9 mouse cellular contexts compared by ENCODE assay signal in genomic region chr1:195033941-195034340, GRCm38 (mm10). TPM values are rescaled to one million over a fixed set of nuclear protein-coding genes. Genes with fewer than 3 reads are reported as not detected.
DNase-seq lines count a peak whose midpoint lies in the region; ATAC-seq and TF ChIP-seq lines count a peak whose summit lies in the region.
"Had no signal": no experiment of that assay in that cellular context is flagged by ENCODE, and none has a peak within 500 bp of the region (broad histone marks: within the 10 kb centered on the region; RNA-seq: fewer than 3 reads in every experiment).

No protein-coding gene starts in this region.

- no peak for TF ChIP-seq CTCF in brain, embryonic 14.5 days (IDR thresholded peaks at IDR 0.05; ENCODE audit: borderline replicate concordance, extremely low read depth, insufficient read depth, insufficient read length)

- no peak for DNase-seq in frontal cortex, postnatal 10 days (ENCODE audit: low spot score in 2 of 2)
- no peak for DNase-seq in ES-E14 (ENCODE audit: low read depth, low spot score)
- peak; percentile 13 for DNase-seq in brain, embryonic 14.5 days (ENCODE audit: low read depth)
- DNase-seq in liver, embryonic 11.5 days (ENCODE audit: low spot score), result no peak
- no peak for DNase-seq in midbrain, embryonic 14.5 days
- no peak for DNase-seq in spleen, adult 12 weeks (ENCODE audit: low spot score)

- H3K9me3 ChIP-seq in ES-E14 (ENCODE audit: control insufficient read depth, insufficient read depth, low read depth, low read length), result no peaks in the 10 kb centered on the region
- no peaks in the 10 kb centered on the region for H3K9me3 ChIP-seq in heart, embryonic 12.5 days (replicated peaks)
- H3K9me3 ChIP-seq in liver, embryonic 11.5 days (ENCODE audit: control insufficient read depth, low read length), result no peaks in the 10 kb centered on the region
- H3K9me3 ChIP-seq in midbrain, embryonic 14.5 days (ENCODE audit: control insufficient read depth, low read length), result no peaks in the 10 kb centered on the region
- H3K9me3 ChIP-seq: limb, embryonic 13.5 days had no signal

- H3K9ac ChIP-seq in ES-E14 (ENCODE audit: insufficient read depth, low read depth, low read length, poor library complexity, severe bottlenecking), result no peak overlapping the region
- H3K9ac ChIP-seq in heart, embryonic 12.5 days, result no peak overlapping the region
- no peak overlapping the region for H3K9ac ChIP-seq in liver, embryonic 11.5 days (ENCODE audit: low read depth, low read length)
- no peak overlapping the region for H3K9ac ChIP-seq in midbrain, embryonic 14.5 days (replicated peaks; ENCODE audit: low read length)
- H3K9ac ChIP-seq: limb, embryonic 13.5 days had no signal

- no peaks in the 10 kb centered on the region for H3K27me3 ChIP-seq in heart, embryonic 12.5 days (replicated peaks)
- no peaks in the 10 kb centered on the region for H3K27me3 ChIP-seq in liver, embryonic 11.5 days (replicated peaks; ENCODE audit: control insufficient read depth, insufficient read depth, low read length)
- no peaks in the 10 kb centered on the region for H3K27me3 ChIP-seq in midbrain, embryonic 14.5 days (ENCODE audit: control insufficient read depth, insufficient read depth, low read length)
- H3K27me3 ChIP-seq: limb, embryonic 13.5 days had no signal

- H3K27ac ChIP-seq in ES-E14 (ENCODE audit: insufficient read depth, low read depth, low read length, poor library complexity, severe bottlenecking), result no peak overlapping the region
- no peak overlapping the region for H3K27ac ChIP-seq in heart, embryonic 12.5 days (ENCODE audit: poor library complexity, severe bottlenecking)
- H3K27ac ChIP-seq in liver, embryonic 11.5 days (ENCODE audit: low read depth, low read length), result no peak overlapping the region
- H3K27ac ChIP-seq in midbrain, embryonic 14.5 days (replicated peaks; ENCODE audit: low read depth, low read length), result no peak overlapping the region
- H3K27ac ChIP-seq: limb, embryonic 13.5 days had no signal

- H3K4me2 ChIP-seq in heart, embryonic 12.5 days, result no peak overlapping the region
- H3K4me2 ChIP-seq in liver, embryonic 11.5 days, result no peak overlapping the region
- no peak overlapping the region for H3K4me2 ChIP-seq in midbrain, embryonic 14.5 days (ENCODE audit: low read length)
- H3K4me2 ChIP-seq: limb, embryonic 13.5 days had no signal

- no peak for TF ChIP-seq POLR2A in brain, embryonic 14.5 days (IDR thresholded peaks at IDR 0.05; ENCODE audit: borderline replicate concordance, extremely low read depth, insufficient read depth, insufficient read length, poor library complexity, severe bottlenecking)

- in situ Hi-C loops in ES-E14 (cut with MboI; ENCODE audit: low sequenced_read_pairs in 2 of 2, unreplicated experiment in 2 of 2), result no loop called here

- 33% methylated on average over 1 of the region's 1 CpGs for WGBS in heart, embryonic 12.5 days
- 66% methylated on average over 1 of the region's 1 CpGs for WGBS in liver, embryonic 11.5 days
- 80% methylated on average over 1 of the region's 1 CpGs for WGBS in midbrain, embryonic 14.5 days

- peaks cover 0 to 2% of the 10 kb centered on the region in 2 experiments; a peak in 1 of 4 replicates for H3K4me1 ChIP-seq in ES-E14 (ENCODE audit: control insufficient read depth in 2 of 2, insufficient read depth in 2 of 2, low read length in 2 of 2, poor library complexity in 1 of 2)
- peaks cover 17% of the 10 kb centered on the region; the same call in 1 of the 2 replicates for H3K4me1 ChIP-seq in heart, embryonic 12.5 days (replicated peaks)
- H3K4me1 ChIP-seq in liver, embryonic 11.5 days (replicated peaks; ENCODE audit: control insufficient read depth, insufficient read depth, low read length), result no peaks in the 10 kb centered on the region; the same call in 1 of the 2 replicates
- no peaks in the 10 kb centered on the region for H3K4me1 ChIP-seq in midbrain, embryonic 14.5 days (ENCODE audit: control insufficient read depth, insufficient read depth, low read length)
- H3K4me1 ChIP-seq: limb, embryonic 13.5 days had no signal

- ATAC-seq in frontal cortex, adult (ENCODE audit: low TSS enrichment), result peak; percentile 64
- ATAC-seq in heart, embryonic 12.5 days (ENCODE audit: insufficient number of reproducible peaks, low FRiP score), result peak; percentile 72; the same call in 1 of the 2 replicates
- 0 out of 2 replicates have a peak, but pooled peaks have one; percentile 35 for ATAC-seq in liver, embryonic 11.5 days (replicated peaks; ENCODE audit: low FRiP score)
- ATAC-seq in midbrain, embryonic 14.5 days (ENCODE audit: low FRiP score, low TSS enrichment), result no peak

- H3K36me3 ChIP-seq in ES-E14 (ENCODE audit: control insufficient read depth, insufficient read depth, low read length, poor library complexity, severe bottlenecking), result no peaks in the 10 kb centered on the region
- H3K36me3 ChIP-seq in heart, embryonic 12.5 days, result peaks cover 7% of the 10 kb centered on the region; the same call in 1 of the 2 replicates
- H3K36me3 ChIP-seq in liver, embryonic 11.5 days (ENCODE audit: control insufficient read depth, insufficient read depth, low read length), result no peaks in the 10 kb centered on the region
- 0 out of 2 replicates have a peak, but pooled peaks cover 4% of the 10 kb centered on the region for H3K36me3 ChIP-seq in midbrain, embryonic 14.5 days (ENCODE audit: control insufficient read depth, insufficient read depth, low read length)
- H3K36me3 ChIP-seq: limb, embryonic 13.5 days had no signal

- H3K4me3 ChIP-seq in ES-E14 (ENCODE audit: insufficient read depth in 1 of 2, low read depth in 1 of 2, low read length in 2 of 2, poor library complexity in 1 of 2, severe bottlenecking in 1 of 2), result no peak overlapping the region
- H3K4me3 ChIP-seq in heart, embryonic 12.5 days, result no peak overlapping the region
- no peak overlapping the region for H3K4me3 ChIP-seq in liver, embryonic 11.5 days (ENCODE audit: low read depth, low read length)
- no peak overlapping the region for H3K4me3 ChIP-seq in midbrain, embryonic 14.5 days (replicated peaks; ENCODE audit: low read depth, low read length)
- H3K4me3 ChIP-seq: limb, embryonic 13.5 days had no signal

TF ChIP-seq in ES-E14, 5 proteins besides CTCF, POLR2A, EP300 and RAD21:
- TF ChIP-seq ZC3H11A (IDR thresholded peaks at IDR 0.05; ENCODE audit: borderline replicate concordance, low read depth, low read length) (no peak), CHD2 (IDR thresholded peaks at IDR 0.05; ENCODE audit: low read depth, low read length) (no peak), MAFK (IDR thresholded peaks at IDR 0.05; ENCODE audit: insufficient read depth, low read depth, low read length) (peak; percentile 75; the same call in 1 of the 2 replicates)

RNA-seq across cellular contexts. Expression of gene Cd46, which starts 58.1 kb away (rescaled TPM):
- 0.11 and 0.40 TPM in 2 replicates for total RNA-seq in ES-E14 (2012; rRNA removed)
- 3.6 and 5.1 TPM in 2 replicates for polyA plus RNA-seq in brain, embryonic 14.5 days (2012; rRNA removed)
- 0.51 and 0.73 TPM in 2 replicates for polyA plus RNA-seq in heart, embryonic 12.5 days (2016; fragmentation: Nextera tagmentation; extraction: Ambion mirVana)
- polyA plus RNA-seq in liver, embryonic 11.5 days (2014; fragmentation: Nextera tagmentation; extraction: Ambion mirVana), result 0.65 and 0.82 TPM in 2 replicates
- 1.7 and 1.8 TPM in 2 replicates for polyA plus RNA-seq in midbrain, embryonic 14.5 days (2014; fragmentation: Nextera tagmentation; extraction: Ambion mirVana)
